Mouse (Mus musculus) c-Kit-positive CD71-positive TER-119-positive erythroid progenitor cells, embryonic 14.5 days (primary cell): Measurements from ENCODE around the gene Tubal3.
A peak's percentile ranks its signal among the peaks of the same experiment; 100 is the strongest.
"Not testable (repeated sequence)": the region's sequence is repeated elsewhere in the genome, so short reads cannot be mapped to it uniquely, and the experiment has no call there.

Experiments used
- DNase-seq: peaks from one replicate; pipeline ENCODE4 v3.0.0-alpha.2; 2013; ENCODE audit warnings: low spot score

Tubal3 gene

DNA sequence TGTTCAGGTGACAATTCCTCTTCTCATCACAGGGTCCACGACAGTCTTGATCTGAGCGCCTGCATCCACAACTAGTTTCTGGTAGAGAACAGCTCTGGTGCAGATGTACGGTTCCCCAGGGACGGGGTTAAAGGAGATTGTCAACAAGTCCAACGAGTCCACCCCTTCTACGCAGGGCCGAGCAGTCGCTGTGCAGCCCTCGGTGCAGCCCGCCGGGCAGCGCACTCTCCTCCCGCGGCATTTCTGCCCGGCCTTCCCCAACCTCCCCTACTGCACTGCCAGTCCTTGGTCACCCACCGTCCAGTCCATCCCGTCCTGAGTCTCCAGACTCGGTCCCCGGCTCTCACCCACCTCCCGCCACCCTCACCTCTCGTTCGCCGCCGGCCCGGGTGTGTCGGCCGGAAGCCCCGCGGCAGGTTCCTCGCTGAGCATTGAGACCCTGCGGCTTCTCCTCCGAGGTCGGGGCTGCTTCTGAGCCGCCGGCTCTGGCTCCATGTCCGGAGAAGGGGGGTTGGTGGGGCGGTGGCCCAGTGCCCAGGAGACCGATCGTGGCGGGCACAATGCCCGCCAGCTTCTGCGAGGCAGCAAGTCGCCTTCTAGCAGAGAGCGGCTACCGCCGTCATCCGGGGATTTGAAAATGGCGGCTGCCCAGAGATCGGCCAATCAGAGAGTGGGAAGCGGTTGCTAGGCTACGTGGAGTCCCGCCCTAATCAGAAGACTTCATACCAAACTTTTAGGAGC, at the start of gene Tubal3, which contains the start of gene Net1:
Tubal3 (plus strand) TSS at position 704 of the 741 bp plus-strand sequence.
Net1 (minus strand) TSS at position 650 of the 741 bp plus-strand sequence.
- DNase-seq: peak; percentile 91

DNA sequence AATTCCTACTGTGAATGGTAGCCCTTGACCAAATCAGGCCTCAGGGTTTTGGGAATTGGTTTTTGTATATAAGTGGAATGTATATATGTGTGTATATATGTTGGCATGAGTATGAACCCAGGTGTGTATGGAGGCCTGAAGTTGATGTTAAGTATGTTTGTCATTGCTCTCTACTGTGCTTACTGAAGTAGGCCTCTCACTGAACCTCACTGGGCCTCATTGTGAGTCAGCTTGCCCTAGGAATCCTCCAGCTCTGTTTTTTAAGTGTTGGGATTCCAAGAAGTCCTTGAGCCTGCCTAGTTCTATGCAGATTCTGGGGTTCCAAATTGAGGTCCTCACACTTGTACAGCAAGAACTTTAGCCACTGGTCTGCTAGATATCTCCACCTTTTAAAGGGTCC, 48.2 kb upstream of the Tubal3 start:
- no peak for DNase-seq

DNA sequence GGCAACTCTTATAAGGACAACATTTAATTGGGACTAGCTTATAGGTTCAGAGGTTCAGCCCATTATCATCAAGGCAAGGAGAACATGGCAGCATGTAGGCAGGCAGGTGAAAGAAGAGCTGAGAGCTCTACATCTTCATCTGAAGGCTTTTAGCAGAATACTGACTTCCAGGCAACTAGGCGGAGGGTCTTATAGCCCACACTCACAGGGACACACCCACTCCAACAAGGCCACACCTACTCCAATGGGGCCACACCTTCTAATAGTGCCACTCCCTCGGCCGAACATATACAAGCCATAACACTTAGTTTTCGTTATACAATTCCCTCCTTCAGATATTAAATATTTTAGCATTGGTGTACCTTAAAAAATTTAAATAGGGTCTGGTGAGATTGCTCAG, 45.2 kb upstream of the Tubal3 start:
- no peak for DNase-seq

DNA sequence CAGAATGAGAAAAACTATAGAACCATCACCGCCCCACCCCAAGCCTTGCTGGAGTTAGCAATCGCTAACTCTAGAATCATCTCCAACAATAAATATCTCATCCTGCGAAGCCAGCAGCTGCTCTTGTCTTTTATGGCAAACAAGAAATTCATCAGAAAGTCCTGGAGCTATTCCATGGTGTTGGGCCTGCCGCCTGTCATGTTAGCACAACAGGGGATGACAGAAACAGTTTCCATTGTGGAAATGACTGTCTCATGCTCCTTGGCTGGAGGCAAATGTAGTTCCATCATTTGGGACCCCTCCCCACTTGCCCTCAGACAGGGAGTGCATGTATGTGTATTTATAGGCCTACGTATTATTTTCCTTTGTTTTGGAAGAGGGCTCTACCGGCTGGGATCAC, 41.6 kb upstream of the Tubal3 start:
- no peak for DNase-seq

DNA sequence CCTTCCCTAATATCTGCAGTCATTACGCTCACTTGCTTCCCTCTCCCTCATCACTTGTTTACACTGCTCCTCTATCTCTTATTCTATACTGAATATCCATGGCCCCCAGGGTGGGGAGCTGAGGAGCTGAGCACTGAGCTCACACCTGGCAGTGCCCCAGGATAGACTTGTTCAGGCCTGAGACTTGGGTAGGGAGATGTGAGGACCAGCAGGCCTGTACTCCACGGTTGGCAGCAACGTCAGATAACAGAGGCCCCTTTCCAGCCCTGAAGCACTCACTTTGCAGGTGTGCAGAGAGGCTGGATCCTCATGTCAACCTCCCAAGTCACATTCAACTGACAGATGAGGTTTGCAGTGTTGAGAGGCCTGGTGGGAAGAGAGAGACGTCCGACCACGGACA, 40.9 kb upstream of the Tubal3 start:
- DNase-seq: no peak

DNA sequence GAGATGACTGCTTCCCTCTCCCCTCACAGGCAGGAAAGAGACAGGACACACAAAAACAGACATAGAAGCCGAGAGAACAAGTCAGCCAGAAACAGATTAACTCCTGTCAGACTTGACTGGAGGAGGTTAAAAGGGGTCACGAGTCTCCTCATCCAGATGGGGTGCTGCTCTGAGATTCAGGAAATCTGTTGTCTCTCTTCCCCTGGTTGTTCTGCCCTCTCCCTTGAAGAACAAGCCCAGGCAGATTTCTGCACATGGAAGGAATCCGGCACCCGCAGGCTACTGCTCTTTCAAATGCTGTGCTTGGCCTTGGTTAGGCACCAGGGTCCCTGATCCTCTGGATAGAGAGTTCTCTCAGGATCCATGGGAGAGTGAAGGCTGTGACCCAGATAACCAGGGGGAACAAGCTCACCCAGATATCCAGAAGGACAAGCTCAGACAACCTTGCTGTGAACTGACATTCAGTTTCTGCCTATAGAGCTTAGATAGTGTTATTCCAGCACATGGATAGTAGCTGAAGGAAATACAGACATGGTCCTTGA, 40.3 kb upstream of the Tubal3 start:
- no peak for DNase-seq

DNA sequence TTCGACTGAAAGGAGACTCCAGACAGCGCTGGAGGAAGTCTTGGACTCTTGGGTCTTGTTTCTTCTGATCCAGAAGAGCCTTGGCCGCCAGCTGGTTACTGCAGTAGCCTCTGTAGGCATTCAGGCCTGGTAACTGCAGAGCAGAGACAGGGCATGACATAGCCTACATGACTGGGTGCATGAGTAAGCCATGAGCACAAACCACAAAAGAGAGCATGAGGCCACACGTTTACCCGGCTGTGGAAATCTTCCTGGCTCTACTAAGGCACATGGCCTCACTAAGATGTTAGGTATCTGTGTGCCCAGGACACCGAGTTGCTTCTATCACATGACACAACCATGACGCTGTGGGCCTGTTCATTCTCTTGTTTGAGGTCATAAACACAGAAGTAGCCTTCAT, 31.4 kb upstream of the Tubal3 start:
- no peak for DNase-seq

DNA sequence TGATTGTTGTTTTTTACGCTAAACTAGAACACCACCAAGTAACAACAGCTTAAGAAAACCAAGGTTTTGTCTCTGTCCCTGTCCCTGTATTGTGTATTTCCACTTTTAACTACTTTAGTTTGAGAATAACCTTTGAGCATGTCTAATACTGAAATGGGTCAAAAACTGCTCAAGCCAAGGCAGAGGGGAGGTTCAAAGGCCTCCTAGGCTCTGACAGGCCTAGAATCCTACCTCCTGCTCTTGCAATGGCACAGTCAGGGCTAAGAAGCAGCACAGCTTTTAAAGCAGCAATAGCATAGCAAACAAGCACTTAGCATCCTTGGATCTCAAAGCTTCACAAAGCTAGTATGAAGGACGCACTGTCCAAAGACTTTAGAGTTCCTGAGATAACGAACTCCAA, 29.0 kb upstream of the Tubal3 start:
- DNase-seq: no peak

DNA sequence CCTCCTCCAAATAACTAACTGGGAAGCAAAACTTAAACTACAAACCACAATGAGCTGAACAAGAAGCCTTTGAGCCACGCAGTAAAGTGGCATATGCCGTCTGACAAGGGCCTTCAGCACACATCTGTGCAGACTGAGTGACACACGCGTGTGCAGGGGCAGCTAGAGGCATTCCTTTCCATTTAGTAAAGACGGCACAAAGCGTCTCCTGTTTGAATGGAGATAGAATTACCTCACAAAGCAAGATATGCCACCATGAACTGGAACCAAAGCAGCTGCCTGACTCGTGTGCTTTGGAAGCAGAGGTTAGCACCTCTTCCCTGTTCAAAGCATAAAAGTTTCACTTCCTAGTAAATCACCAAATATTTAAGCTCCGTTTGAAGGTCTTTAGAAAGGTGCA, 28.0 kb upstream of the Tubal3 start:
- DNase-seq: no peak

DNA sequence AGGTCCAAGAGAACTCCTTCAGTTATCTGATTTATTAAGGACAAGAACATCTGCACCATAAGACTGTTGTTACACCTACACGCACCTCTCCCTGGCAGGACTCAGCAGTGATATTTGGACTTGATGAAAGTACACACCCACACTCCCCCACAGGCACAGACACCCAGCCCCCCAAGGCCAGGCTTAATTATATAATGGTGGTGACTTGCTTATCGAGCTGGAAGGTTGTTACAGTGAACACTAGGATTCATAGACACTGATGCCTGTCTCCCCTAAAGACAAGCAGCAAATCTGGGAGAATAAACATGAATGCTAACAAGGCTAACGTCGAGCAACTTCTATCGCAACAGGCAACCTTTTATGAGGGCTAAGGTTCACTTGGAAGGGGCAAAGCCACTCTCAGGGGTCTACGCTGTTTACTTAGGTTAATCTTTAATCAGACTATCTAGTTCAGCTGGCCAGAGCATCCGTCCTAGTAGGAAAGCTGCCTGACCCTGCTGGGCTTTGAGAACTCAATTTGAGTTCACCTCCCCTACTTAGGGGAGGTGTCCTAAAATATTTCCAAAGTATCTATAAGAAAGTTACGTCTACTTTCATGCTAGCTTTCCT, 26.5 kb upstream of the Tubal3 start:
- DNase-seq: no peak

DNA sequence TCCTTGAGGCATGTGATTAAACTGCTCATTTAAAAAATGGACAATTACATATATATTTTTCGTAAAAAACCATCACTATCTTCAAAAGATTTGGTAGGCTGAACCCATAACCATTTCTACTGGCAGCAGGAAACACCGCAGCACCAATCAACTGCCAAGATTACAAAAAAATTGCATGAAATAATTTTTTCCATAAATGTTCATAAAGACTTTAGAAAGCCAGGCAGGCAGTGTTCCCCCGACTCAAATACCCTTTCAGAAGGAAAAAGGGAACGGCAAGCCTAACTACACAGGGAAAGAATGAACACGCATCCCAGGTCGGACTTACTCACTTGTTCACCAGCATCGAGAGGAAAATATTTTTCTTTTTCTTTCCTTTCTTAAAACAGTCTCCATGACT, 25.5 kb upstream of the Tubal3 start:
- no peak for DNase-seq

DNA sequence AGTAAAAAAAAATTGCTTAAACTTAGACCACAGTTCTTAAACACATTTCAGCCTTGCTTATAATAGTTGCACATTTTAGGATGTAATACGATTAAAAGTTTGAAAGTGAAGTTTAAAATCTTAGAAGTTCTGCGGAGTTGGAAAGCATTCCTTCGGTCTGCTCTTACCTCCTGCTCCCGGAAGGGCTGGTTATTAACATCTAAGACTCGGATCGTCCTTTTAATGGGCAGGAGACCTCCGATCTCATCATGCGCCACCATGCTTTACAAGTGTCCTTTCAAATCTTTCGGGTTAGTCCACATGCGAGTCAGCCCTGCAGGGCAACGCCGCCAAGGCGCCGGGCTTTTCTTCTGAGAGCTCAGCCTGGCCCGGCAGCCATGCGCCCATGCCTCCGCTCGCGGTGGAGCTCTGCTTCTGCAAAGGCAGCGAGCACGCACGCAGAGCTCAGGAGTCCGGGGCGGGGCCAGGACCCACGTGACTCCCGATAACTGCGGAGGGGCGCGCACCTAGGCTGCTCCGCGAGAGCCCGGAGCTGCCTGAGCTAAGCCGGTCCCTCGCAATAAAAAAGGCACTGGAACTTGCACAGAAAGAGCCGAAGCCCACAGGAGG, 24.8 kb upstream of the Tubal3 start:
- DNase-seq: peak; percentile 90

DNA sequence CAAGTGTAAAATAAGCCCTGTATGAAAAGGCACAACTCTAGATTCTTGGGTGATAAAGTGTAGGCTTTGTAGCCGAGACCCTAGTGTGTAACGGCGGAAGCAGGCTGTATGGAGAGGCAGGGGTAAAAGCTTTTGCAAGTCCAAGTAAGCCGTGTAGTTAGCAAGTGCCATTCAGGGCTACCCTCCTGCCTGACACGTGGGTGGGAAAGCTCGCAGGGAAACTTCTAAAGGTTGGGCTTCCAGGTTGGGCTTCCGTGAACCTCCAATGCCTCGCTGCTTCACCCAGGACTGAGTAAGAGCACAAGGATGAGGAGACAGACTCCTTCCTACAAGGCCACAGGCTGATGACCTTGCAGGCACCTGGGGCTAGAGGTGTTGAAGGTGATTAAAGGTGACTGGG, 23.5 kb upstream of the Tubal3 start:
- DNase-seq: no peak

DNA sequence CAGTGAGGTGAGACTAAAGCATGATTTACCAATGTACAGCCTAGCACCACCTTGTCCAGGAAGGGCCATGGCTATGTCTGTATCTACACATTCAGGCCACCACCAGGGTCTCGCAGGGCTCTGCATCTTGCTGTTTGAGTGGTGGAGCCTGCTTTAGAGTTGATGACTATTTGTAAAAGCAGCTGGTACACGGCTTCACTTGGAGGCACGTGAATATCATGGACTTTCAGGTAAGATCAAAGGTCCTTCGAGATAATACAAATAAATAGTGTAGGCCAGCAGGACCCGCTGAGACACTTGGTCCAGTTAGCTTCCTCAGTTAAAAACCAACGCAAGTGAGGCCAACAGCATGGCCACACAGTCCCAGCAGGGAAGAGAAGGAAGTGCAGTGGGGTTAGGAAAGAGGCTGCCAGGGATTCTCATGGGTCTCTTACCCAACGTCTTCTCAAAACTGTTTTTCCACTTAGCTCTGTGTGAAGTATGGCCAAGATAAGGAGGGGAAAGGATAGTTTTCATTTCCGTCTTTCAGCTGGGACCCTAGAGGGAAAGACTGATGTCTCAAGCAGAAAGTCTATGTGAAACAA, 22.6 kb upstream of the Tubal3 start:
- no peak for DNase-seq

DNA sequence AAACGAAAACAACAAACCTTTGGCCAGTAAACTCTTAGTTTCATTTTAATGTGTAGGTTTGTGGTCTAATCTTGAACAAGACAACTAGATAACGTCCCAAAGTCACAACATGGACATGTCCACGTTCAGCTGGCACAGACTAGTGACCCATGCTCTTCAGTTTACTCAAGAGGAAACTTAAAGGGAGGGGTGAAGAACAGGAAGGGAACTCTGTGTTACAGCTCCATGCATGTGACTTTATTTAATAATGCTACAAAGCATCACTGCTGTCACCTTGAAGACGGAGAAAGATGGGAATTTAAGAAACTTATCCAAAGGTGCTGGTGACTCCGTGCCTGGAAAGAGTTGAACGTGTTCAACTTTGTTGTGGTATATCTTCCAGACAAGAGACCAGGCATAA, 22.0 kb upstream of the Tubal3 start:
- no peak for DNase-seq

DNA sequence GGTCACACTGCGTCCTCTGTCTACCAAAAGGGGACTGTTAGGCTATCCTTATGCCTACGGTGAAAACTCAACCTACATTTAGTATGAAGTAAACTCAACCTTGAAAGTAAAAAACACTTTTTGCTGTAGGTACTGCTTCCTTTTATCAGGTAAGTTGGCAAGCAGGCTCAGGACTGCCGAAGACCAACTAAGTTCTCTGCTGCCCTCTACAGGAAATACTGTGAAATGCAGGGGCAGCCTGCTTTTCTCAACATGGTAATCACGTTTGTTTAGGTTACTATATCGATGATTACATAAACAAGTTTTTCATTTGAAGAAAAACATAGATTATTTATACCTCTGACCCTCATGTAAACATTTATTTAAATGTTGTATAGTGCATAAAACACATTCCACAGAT, 21.2 kb upstream of the Tubal3 start:
- peak; percentile 82 for DNase-seq

DNA sequence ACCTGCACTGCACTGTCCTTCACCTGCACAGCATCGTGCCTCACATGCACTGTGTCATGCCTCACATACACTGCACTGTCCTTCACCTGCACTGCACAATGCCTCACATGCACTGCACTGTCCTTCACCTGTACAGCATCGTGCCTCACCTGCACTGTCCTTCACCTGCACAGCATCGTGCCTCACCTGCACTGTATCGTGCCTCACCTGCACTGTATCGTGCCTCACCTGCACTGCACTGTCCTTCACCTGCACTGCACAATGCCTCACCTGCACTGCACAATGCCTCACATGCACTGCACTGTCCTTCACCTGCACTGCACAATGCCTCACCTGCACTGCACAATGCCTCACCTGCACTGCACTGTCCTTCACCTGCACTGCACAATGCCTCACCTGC, 19.9 kb upstream of the Tubal3 start:
- not testable (repeated sequence) for DNase-seq

DNA sequence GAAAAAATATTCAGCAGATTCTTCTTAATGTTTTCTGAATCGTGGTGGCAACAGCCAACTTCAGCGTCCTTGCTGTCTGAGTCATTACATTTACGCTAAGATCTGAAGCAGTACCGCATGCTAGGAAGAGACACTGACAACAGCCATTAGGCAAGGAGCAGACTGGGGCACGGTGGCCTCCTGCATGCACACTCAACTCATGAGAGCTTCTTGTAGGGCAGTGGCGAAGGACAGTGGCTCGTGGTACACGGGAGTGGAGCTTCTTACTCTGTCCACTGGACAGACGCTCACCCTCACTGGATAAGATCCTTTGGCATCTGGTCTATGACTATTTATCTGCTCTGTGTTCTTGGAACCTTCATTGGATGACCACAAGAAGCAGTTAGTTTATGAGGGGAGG, 18.8 kb upstream of the Tubal3 start:
- DNase-seq: no peak

DNA sequence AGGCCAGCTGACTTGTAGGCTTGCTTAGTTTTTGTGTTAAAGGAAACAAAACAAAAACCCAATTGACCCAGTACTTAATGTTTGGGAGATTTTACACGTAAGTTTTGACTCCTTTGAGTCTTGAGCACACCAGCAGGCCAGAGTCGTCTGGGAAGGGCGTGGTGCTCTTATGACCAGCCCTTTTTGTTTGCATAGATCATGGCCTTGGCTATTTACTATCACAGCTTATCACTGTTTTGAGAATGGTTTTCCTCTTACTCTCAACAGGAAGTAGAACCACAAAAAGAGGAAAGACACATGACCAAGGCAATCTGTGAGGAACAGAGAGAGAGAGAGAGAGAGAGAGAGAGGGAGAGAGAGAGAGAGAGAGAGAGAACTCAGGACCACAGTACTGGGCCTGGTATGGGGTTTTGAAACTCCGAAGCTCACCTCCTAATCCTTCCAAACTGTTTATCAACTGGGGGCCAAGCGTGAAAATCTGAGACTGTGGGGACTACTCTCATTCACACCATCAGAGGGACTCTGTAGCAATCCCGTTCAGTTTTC, 10.8 kb upstream of the Tubal3 start:
- no peak for DNase-seq

DNA sequence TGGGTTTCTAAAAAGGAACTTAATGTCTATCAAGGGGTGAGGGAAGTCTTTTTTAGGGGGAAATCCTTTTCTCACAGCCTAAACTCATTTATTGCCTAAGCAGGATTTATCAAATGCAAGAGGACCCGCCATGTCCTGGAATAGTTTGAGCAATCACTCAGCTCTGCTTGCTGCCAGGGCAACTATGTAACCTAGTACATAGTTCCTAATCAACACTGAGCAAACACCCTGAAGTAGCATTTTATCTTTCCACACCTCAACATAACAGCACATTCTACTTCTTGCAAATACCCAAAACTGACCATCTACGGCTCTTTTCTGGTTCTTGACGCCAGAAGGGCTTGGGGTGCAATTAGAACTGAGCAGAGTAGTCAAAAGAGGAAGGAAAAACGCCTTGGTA, 9.8 kb upstream of the Tubal3 start:
- no peak for DNase-seq

DNA sequence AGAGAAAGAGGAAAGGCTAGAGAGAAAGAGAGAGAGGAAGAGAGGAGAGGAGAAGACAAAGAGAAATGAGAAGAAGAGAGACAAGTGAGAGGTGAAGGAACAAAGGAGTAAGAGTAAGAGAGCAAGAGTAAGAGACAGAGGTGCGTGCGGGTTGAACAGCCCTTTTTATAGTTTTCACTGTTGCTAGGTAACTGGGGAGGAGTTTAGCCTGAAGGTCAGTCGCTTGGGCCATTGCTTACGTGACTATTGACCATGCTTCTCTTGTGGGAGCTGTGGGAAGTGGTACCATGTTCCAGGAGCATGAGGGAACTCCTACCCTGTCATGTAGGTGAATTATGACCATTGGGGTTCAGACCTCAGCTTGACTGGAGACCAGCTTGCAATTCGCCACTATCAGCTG, 7.7 kb upstream of the Tubal3 start:
- no peak for DNase-seq

DNA sequence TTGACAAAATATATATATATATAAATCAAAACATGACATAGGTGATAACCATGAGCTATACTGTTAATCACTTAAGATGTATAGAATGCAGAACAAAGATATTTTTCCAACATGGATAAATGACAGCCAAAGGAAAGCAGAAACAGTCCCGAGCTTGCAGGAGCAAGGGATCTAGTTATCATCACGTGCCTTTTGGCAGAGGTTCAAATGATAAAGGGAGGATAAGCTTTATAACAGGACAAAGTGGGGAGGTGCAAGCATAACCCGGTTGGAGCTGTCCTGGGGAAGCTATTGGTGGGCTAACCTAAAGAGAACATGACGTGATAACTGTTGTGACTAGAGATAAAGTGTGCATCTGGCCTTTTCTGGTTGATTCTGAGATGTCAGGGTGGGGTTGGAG, 4.6 kb upstream of the Tubal3 start:
- no peak for DNase-seq

DNA sequence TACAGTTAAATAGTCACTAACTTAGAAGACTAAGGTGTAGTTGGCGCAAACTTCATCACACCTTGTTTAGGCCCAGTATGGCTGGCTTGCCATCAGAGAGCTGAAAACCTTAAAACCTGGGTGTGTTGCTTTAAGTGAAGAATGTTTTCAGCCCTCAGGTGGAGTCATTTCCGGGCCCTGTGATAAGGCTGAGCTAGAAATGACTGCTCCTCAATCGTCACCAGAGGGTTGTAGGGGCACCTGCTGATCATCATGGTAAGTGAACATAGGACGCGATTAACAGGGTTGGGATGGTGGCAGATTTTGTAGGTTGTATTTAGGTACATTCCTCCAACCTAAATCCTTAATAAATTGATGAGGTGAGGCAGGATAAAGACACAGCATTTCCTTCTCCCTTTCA, 6.4 kb downstream of the Tubal3 start:
- no peak for DNase-seq
